Mouse (Mus musculus) thymus, postnatal 25 days (tissue): ENCODE measurements around the gene Dync1li1.

Experiments used
- DNase-seq: peaks from one replicate; pipeline ENCODE4 v3.0.0; 2022

Gene Dync1li1

GRCm38 (mm10) chr9:114771565-114771964 lies 83.0 kb downstream of the Dync1li1 start:
- no peak for DNase-seq
